Mouse (Mus musculus): ENCODE data around the gene Olfr781. TPM values are rescaled to one million over a fixed set of nuclear protein-coding genes. Genes with fewer than 3 reads are reported as not detected.

Olfr781 gene
- polyA plus RNA-seq (2012; rRNA removed; ENCODE audit: low replicate concordance): not detected in 2 replicates

DNA sequence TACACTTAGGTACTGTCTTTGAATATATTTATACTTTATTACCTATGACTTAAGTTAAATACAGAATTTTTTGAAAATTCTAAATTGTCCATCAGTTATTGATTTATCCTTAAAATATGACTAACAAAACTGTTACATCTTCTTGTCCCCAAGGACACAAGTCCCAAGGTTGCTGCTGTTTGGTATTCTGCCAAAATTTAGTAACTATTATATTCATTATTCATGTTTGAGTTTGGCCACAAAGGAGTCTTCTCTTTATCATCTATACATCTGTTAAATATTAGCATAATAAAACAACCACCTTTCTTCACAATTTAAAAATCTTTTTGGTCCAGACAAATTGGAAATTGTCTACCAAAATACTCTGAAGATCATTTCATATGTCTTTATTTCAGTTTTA lies at the start of gene Olfr781:
TSS of gene Olfr781 (plus strand) at position 301 of the 400 bp plus-strand sequence.

GRCm38 (mm10) chr10:129317817-129318216 lies 10.8 kb upstream of the Olfr781 start, which contains the start of gene Olfr780:
Olfr780 (plus strand) TSS chr10:129318117.

DNA sequence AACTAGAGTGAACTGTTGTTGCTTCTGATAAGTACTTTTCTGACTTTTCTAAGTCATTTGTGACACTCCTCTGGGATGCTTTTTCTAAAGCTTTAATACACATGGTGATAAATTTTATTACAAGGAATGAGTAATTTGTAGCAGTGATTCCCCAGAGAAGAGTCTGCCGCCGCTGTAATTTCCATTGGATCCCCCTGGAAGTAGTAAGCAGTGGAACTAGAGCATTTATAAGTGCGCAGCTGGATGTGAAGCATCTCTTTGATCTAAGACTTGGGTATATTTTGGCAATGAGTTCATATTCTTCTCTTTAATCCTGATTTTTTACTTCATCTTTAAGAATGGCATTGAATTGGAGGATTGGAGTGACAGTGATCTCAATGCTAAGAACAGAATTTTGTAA lies 19.9 kb downstream of the Olfr781 start, which contains the start of gene Olfr782:
TSS of gene Olfr782 (plus strand) at position 301 of the 400 bp plus-strand sequence.

Other genes with a start within 250 kb of the Olfr781 start
- gene Olfr767, start 245.9 kb upstream of the Olfr781 start, polyA plus RNA-seq (2012; rRNA removed; ENCODE audit: low replicate concordance): not detected in 2 replicates
- not detected in 2 replicates for gene Olfr768, start 229.5 kb upstream of the Olfr781 start, polyA plus RNA-seq (2012; rRNA removed; ENCODE audit: low replicate concordance)
- gene Olfr769, start 211.0 kb upstream of the Olfr781 start, polyA plus RNA-seq (2012; rRNA removed; ENCODE audit: low replicate concordance): not detected in 2 replicates
- not detected in 2 replicates for gene Olfr770, start 189.9 kb upstream of the Olfr781 start, polyA plus RNA-seq (2012; rRNA removed; ENCODE audit: low replicate concordance)
- gene Olfr771, start 164.1 kb upstream of the Olfr781 start, polyA plus RNA-seq (2012; rRNA removed; ENCODE audit: low replicate concordance): not detected in 2 replicates
- not detected in 2 replicates for gene Olfr772, start 150.9 kb upstream of the Olfr781 start, polyA plus RNA-seq (2012; rRNA removed; ENCODE audit: low replicate concordance)
- gene Olfr773, start 141.4 kb upstream of the Olfr781 start, polyA plus RNA-seq (2012; rRNA removed; ENCODE audit: low replicate concordance): not detected in 2 replicates
- gene Olfr774, start 92.7 kb upstream of the Olfr781 start, polyA plus RNA-seq (2012; rRNA removed; ENCODE audit: low replicate concordance): not detected in 2 replicates
- gene Olfr775, start 80.4 kb upstream of the Olfr781 start, polyA plus RNA-seq (2012; rRNA removed; ENCODE audit: low replicate concordance): not detected in 2 replicates
- not detected in 2 replicates for gene Olfr776, start 69.7 kb upstream of the Olfr781 start, polyA plus RNA-seq (2012; rRNA removed; ENCODE audit: low replicate concordance)
- gene Olfr777, start 57.4 kb upstream of the Olfr781 start, polyA plus RNA-seq (2012; rRNA removed; ENCODE audit: low replicate concordance): not detected in 2 replicates
- gene Olfr780, start 10.7 kb upstream of the Olfr781 start, polyA plus RNA-seq (2012; rRNA removed; ENCODE audit: low replicate concordance): not detected in 2 replicates
- not detected in 2 replicates for gene Olfr782, start 20.0 kb downstream of the Olfr781 start, polyA plus RNA-seq (2012; rRNA removed; ENCODE audit: low replicate concordance)
- gene Olfr784, start 55.2 kb downstream of the Olfr781 start, polyA plus RNA-seq (2012; rRNA removed; ENCODE audit: low replicate concordance): 0.06 TPM in 1 of 2 replicates, not detected in the other
- gene Olfr785, start 76.6 kb downstream of the Olfr781 start, polyA plus RNA-seq (2012; rRNA removed; ENCODE audit: low replicate concordance): not detected in 2 replicates
- gene Olfr786, start 98.5 kb downstream of the Olfr781 start, polyA plus RNA-seq (2012; rRNA removed; ENCODE audit: low replicate concordance): not detected in 2 replicates
- gene Olfr787, start 133.0 kb downstream of the Olfr781 start, polyA plus RNA-seq (2012; rRNA removed; ENCODE audit: low replicate concordance): not detected in 2 replicates
- gene Olfr788, start 142.1 kb downstream of the Olfr781 start, polyA plus RNA-seq (2012; rRNA removed; ENCODE audit: low replicate concordance): not detected in 2 replicates
- gene Olfr789, start 155.9 kb downstream of the Olfr781 start, polyA plus RNA-seq (2012; rRNA removed; ENCODE audit: low replicate concordance): not detected in 2 replicates
- gene Olfr790, start 169.6 kb downstream of the Olfr781 start, polyA plus RNA-seq (2012; rRNA removed; ENCODE audit: low replicate concordance): not detected in 2 replicates
- not detected in 2 replicates for gene Olfr791, start 192.9 kb downstream of the Olfr781 start, polyA plus RNA-seq (2012; rRNA removed; ENCODE audit: low replicate concordance)
- gene Olfr792, start 210.3 kb downstream of the Olfr781 start, polyA plus RNA-seq (2012; rRNA removed; ENCODE audit: low replicate concordance): not detected in 2 replicates
- gene Olfr794, start 238.8 kb downstream of the Olfr781 start, polyA plus RNA-seq (2012; rRNA removed; ENCODE audit: low replicate concordance): not detected in 2 replicates

All from mammary gland, adult 2 months (tissue).